Mouse (Mus musculus) G1E (cell line): ENCODE results near the gene Lclat1. TPM values are rescaled to one million over a fixed set of nuclear protein-coding genes. Genes with fewer than 3 reads are reported as not detected.
"Not testable (repeated sequence)": the region's sequence is repeated elsewhere in the genome, so short reads cannot be mapped to it uniquely, and the experiment has no call there.

Source experiments
- ATAC-seq: 2 replicates; pipeline ENCODE4 v1.8.0; 2016; ENCODE audit warnings: mild to moderate bottlenecking; ENCODE audit not compliant: insufficient number of reproducible peaks, poor library complexity, low FRiP score, severe bottlenecking; ENCODE audit errors: extremely low read depth
- DNase-seq: peaks from one replicate; pipeline ENCODE4 v3.0.0; 2012; ENCODE audit warnings: low spot score
- H3K27me3 ChIP-seq: 2 replicates; pipeline ENCODE4 v1.6.1; 2012; ENCODE audit warnings: mild to moderate bottlenecking, low read length, inconsistent platforms; ENCODE audit not compliant: insufficient read depth
- H3K36me3 ChIP-seq: replicated peaks from 2 replicates; pipeline ENCODE3; 2012; ENCODE audit warnings: mild to moderate bottlenecking, inconsistent platforms
- H3K4me1 ChIP-seq: 2 replicates; pipeline ENCODE4 v1.6.1; 2012; ENCODE audit warnings: low read depth, low read length, inconsistent platforms, mixed read lengths; ENCODE audit not compliant: insufficient read depth
- H3K4me3 ChIP-seq: 2 replicates; pipeline ENCODE4 v1.5.1; 2012; ENCODE audit warnings: low read depth, mild to moderate bottlenecking, inconsistent platforms, low read length, moderate library complexity, mixed read lengths
- H3K9me3 ChIP-seq: replicated peaks from 2 replicates; pipeline ENCODE4 v1.6.1; 2012; ENCODE audit warnings: inconsistent platforms
- CTCF ChIP-seq: IDR thresholded peaks from 2 replicates; pipeline ENCODE4 v1.5.1; 2012; ENCODE audit warnings: low read depth, low read length, inconsistent platforms, mixed read lengths
- GATA1 ChIP-seq: IDR thresholded peaks from 2 replicates; pipeline ENCODE4 v1.6.1; 2012; ENCODE audit warnings: borderline replicate concordance, low read length, inconsistent platforms, mixed read lengths
- GATA2 ChIP-seq: IDR thresholded peaks from 2 replicates; pipeline ENCODE4 v1.6.1; 2012; ENCODE audit warnings: low read depth, low read length, inconsistent platforms, borderline replicate concordance
- POLR2AphosphoS5 ChIP-seq: IDR thresholded peaks from 2 replicates; pipeline ENCODE4 v1.6.1; 2012; ENCODE audit warnings: low read depth, low read length, inconsistent platforms; ENCODE audit not compliant: insufficient replicate concordance
- TAL1 ChIP-seq: conservative IDR thresholded peaks from 2 replicates; pipeline ENCODE4 v1.6.1; 2012; ENCODE audit warnings: low read depth, low read length, inconsistent platforms, mixed read lengths
- polyA plus RNA-seq: library from polyadenylated mRNA; stranded (reverse); fragments of >175 nt; gene quantifications from 2 replicates; pipeline ENCODE4 v1.2.3, GENCODE M21; 2012
- total RNA-seq, 2 experiments: library from RNA; stranded (forward) in 1 of 2; stranded (reverse) in 1 of 2; fragments of 200-1000 nt in 1 of 2; fragments of >200 nt in 1 of 2; fragmentation: Nextera tagmentation in 1 of 2; gene quantifications; 2 replicates each; pipeline ENCODE4 v1.2.3; 2014 to 2017

Gene Lclat1
- total and polyA plus RNA-seq, 3 experiments: 5.6 to 25.1 (median 11.8) TPM

- Histone ChIP-seq H3K9me3 (no peaks in the 10 kb centered on the region), H3K4me1 (peaks cover 33% of the 10 kb centered on the region), H3K4me3 (no peak overlapping the region), H3K27me3 (no peaks in the 10 kb centered on the region), H3K36me3 (peaks cover 6% of the 10 kb centered on the region)
- no peak for ATAC-seq
- no peak for TF ChIP-seq TAL1
- no peak for TF ChIP-seq GATA2
- no peak for TF ChIP-seq GATA1
- no peak for TF ChIP-seq CTCF
- no peak for TF ChIP-seq POLR2AphosphoS5
- no peak for DNase-seq
Observed at GRCm38 (mm10) chr17:73145426-73145825, 37.6 kb downstream of the Lclat1 start.

GRCm38 (mm10) chr17:73148607-73149006, 40.8 kb downstream of the Lclat1 start:
- ATAC-seq (no peak), DNase-seq (no peak)
- peaks cover 19% of the 10 kb centered on the region for H3K4me1 ChIP-seq

DNA sequence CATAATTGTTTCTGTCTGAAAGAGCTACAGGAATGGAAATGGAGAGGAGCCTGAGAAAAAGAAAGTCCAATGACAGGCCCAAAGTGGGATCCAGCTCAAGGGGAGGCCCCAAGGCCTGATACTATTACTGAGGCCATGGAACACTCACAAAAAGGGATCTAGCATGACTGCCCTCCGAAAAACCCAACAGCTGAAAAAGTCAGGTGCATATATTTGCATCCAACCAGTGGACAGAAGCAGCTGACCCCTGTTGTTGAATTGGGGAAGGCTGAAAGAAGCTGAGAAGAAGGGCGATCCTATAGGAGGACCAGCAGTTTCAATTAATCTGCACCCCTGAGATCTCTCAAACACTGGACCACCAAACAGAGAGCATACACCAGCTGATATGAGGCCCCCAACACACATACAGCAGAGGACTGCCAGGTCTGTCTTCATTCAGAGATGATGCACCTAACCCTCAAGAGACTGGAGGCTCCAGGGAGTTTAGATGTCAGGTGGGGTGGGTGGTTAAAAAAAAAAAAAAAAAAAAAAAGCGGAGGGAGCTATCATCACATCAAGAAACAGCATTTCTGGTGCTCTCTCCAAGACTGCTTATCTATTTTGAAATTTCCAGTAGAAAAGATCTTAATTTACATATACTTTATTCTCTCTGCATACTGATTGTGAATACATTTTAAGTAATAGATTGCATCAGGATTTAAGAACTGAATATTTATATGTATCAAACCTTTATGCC, 45.2 kb downstream of the Lclat1 start:
- H3K9me3 ChIP-seq, DNase-seq, H3K4me3 ChIP-seq, H3K27me3 ChIP-seq, ATAC-seq, H3K36me3 ChIP-seq: not testable (repeated sequence)
- peaks cover 11% of the 10 kb centered on the region for H3K4me1 ChIP-seq

More at GRCm38 (mm10) chr17:73148607-73149006, 40.8 kb downstream of the Lclat1 start:
- no peak overlapping the region for H3K4me3 ChIP-seq
- peaks cover 9% of the 10 kb centered on the region for H3K36me3 ChIP-seq
- no peak for TF ChIP-seq POLR2AphosphoS5
- H3K9me3 ChIP-seq: no peaks in the 10 kb centered on the region
- H3K27me3 ChIP-seq: no peaks in the 10 kb centered on the region

DNA sequence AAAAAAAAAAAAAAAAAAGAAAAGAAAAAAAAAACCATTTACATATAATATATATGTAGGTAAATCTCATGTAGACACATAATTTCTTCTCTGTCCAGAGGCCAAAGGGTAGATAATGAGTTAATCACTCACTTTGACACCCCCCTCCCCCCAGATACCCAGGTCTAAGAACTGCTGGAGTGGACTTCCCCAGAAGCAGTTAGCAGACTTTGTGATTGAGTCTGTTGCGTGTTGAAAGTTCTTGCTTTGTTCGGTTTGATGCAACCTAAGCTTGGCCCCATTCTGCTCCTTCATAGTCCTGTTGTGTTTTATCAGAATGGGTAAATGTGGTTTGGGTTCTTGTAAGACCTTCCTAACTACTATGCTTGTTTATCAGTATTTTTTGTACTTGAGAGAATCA, 45.9 kb downstream of the Lclat1 start:
- no peak for TF ChIP-seq POLR2AphosphoS5
- no peaks in the 10 kb centered on the region for H3K27me3 ChIP-seq
- DNase-seq: no peak

GRCm38 (mm10) chr17:73156606-73157005, 48.8 kb downstream of the Lclat1 start:
- ATAC-seq (no peak), DNase-seq (no peak)
- H3K9me3 ChIP-seq: no peaks in the 10 kb centered on the region
- H3K4me3 ChIP-seq: no peak overlapping the region
- peaks cover 7% of the 10 kb centered on the region for H3K36me3 ChIP-seq
- no peak for TF ChIP-seq GATA1
- no peak for TF ChIP-seq TAL1
- TF ChIP-seq CTCF: no peak
- TF ChIP-seq GATA2: no peak
- no peak for TF ChIP-seq POLR2AphosphoS5
- no peaks in the 10 kb centered on the region for H3K27me3 ChIP-seq
- H3K4me1 ChIP-seq: peaks cover 11% of the 10 kb centered on the region

More for the DNA sequence above, 45.9 kb downstream of the Lclat1 start:
- ATAC-seq: no peak
- H3K4me3 ChIP-seq: no peak overlapping the region
- H3K9me3 ChIP-seq: no peaks in the 10 kb centered on the region
- H3K4me1 ChIP-seq: peaks cover 11% of the 10 kb centered on the region
- H3K36me3 ChIP-seq: peaks cover 5% of the 10 kb centered on the region

GRCm38 (mm10) chr17:73161795-73162194, 54.0 kb downstream of the Lclat1 start:
- H3K4me1 ChIP-seq: 0 out of 2 replicates have a peak, but pooled peaks cover 3% of the 10 kb centered on the region
- peaks cover 23% of the 10 kb centered on the region for H3K36me3 ChIP-seq
- DNase-seq (no peak), ATAC-seq (no peak)
- no peaks in the 10 kb centered on the region for H3K9me3 ChIP-seq
- H3K27me3 ChIP-seq: no peaks in the 10 kb centered on the region
- TF ChIP-seq GATA2: no peak
- no peak for TF ChIP-seq TAL1
- no peak for TF ChIP-seq CTCF
- TF ChIP-seq GATA1: no peak
- no peak for TF ChIP-seq POLR2AphosphoS5
- no peak overlapping the region for H3K4me3 ChIP-seq
